Mouse (Mus musculus) limb, embryonic 12.5 days (tissue): ENCODE results near the gene Dnajc22. TPM values are rescaled to one million over a fixed set of nuclear protein-coding genes. Genes with fewer than 3 reads are reported as not detected.

Experiments used
- ATAC-seq: fragments of 200-750 bp; cut with Nextera tagmentation; 2 replicates; pipeline ENCODE4 v1.8.0; 2017; ENCODE audit warnings: low read depth, moderate TSS enrichment; ENCODE audit not compliant: insufficient number of reproducible peaks, insufficient read depth, low FRiP score, low TSS enrichment
- H3K27ac ChIP-seq: fragments of 300-500 bp; sonication (generic); 2 replicates; pipeline ENCODE4 v1.5.1; 2016; ENCODE audit warnings: mild to moderate bottlenecking, moderate library complexity
- H3K27me3 ChIP-seq: fragments of 300-500 bp; sonication (generic); 2 replicates; pipeline ENCODE4 v1.6.1; 2016; ENCODE audit warnings: mild to moderate bottlenecking, moderate library complexity
- H3K36me3 ChIP-seq: fragments of 300-500 bp; sonication (generic); 2 replicates; pipeline ENCODE4 v1.6.1; 2016; ENCODE audit warnings: mild to moderate bottlenecking, moderate library complexity
- H3K4me1 ChIP-seq: fragments of 300-500 bp; sonication (generic); replicated peaks from 2 replicates; pipeline ENCODE4 v1.6.1; 2016
- H3K4me2 ChIP-seq: fragments of 300-500 bp; sonication (generic); 2 replicates; pipeline ENCODE4 v1.6.1; 2016; ENCODE audit warnings: mild to moderate bottlenecking, moderate library complexity
- H3K4me3 ChIP-seq: fragments of 300-500 bp; sonication (generic); replicated peaks from 2 replicates; pipeline ENCODE4 v1.5.1; 2016; ENCODE audit warnings: mild to moderate bottlenecking
- H3K9ac ChIP-seq: fragments of 300-500 bp; sonication (generic); replicated peaks from 2 replicates; pipeline ENCODE4 v1.6.1; 2016; ENCODE audit warnings: mild to moderate bottlenecking, moderate library complexity
- H3K9me3 ChIP-seq: fragments of 300-500 bp; sonication (generic); 2 replicates; pipeline ENCODE4 v1.6.1; 2016; ENCODE audit warnings: mild to moderate bottlenecking, moderate library complexity
- WGBS: fragments of 180-500 bp; shearing (Covaris S2); methylation state at CpG from one replicate; pipeline ENCODE4 v1.1.7; 2016; 5-methylcytosine and 5-hydroxymethylcytosine counted together
- polyA plus RNA-seq: library from polyadenylated mRNA; unstranded; fragments of >200 nt; fragmentation: Nextera tagmentation; extraction: Ambion mirVana; gene quantifications from 2 replicates; pipeline ENCODE4 v1.2.1, GENCODE M21; 2016

The Dnajc22 gene
- polyA plus RNA-seq, 1 experiment from 2014 or later = 1.7 TPM

- H3K4me2 ChIP-seq = no peak overlapping the region
- H3K9ac ChIP-seq = no peak overlapping the region
- no peak overlapping the region for H3K27ac ChIP-seq
- no peaks in the 10 kb centered on the region for H3K36me3 ChIP-seq
- peaks cover 5% of the 10 kb centered on the region; the same call in 1 of the 2 replicates for H3K4me1 ChIP-seq
- no peak overlapping the region for H3K4me3 ChIP-seq
- 37% methylated on average over 11 of the region's 11 CpGs for WGBS
- no peak for ATAC-seq
- peaks cover 9% of the 10 kb centered on the region; the same call in 1 of the 2 replicates for H3K27me3 ChIP-seq
- H3K9me3 ChIP-seq = no peaks in the 10 kb centered on the region
Observed at GRCm38 (mm10) chr15:99116539-99116938, 23.6 kb downstream of the Dnajc22 start.

DNA sequence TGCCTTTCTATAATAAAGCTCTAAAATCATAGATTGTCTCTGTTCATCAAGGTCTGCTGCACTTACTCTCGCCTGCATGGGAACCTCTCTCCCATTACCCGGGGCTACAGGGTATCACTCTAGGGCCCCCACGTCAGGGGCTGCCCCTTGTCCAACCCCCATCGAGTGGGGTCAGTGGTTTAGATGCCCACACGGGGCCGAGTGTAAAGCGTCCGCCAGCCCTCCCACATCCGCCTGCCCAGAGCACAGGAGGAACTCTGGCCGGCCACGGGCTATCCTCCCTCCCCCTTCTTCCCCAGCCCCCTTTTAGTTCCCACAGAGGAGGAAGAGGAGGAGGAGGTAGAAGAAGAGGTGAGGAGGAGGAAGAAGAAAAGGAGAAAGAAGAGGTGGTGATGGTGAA lies 27.8 kb downstream of the Dnajc22 start:
- no peak overlapping the region for H3K27ac ChIP-seq
- H3K4me2 ChIP-seq = 0 out of 2 replicates have a peak overlapping the region, but pooled peaks have one; percentile 2
- H3K27me3 ChIP-seq = peaks cover 13% of the 10 kb centered on the region; the same call in 1 of the 2 replicates
- no peaks in the 10 kb centered on the region for H3K36me3 ChIP-seq
- H3K9me3 ChIP-seq = no peaks in the 10 kb centered on the region
- no peak for ATAC-seq
- H3K4me1 ChIP-seq = peaks cover 5% of the 10 kb centered on the region; the same call in 1 of the 2 replicates
- WGBS = 14% methylated on average over 11 of the region's 11 CpGs
- H3K9ac ChIP-seq = peak overlapping the region; percentile 23; the same call in 1 of the 2 replicates
- H3K4me3 ChIP-seq = no peak overlapping the region

- Histone ChIP-seq H3K4me2 (no peak overlapping the region), H3K4me3 (no peak overlapping the region), H3K4me1 (peaks cover 2% of the 10 kb centered on the region), H3K36me3 (no peaks in the 10 kb centered on the region), H3K27ac (no peak overlapping the region), H3K27me3 (peaks cover 13% of the 10 kb centered on the region; the same call in 1 of the 2 replicates), H3K9ac (no peak overlapping the region), H3K9me3 (no peaks in the 10 kb centered on the region)
- 85% methylated on average over 2 of the region's 2 CpGs for WGBS
- no peak for ATAC-seq
Observed at GRCm38 (mm10) chr15:99122642-99123041, 29.7 kb downstream of the Dnajc22 start.

- H3K27ac ChIP-seq = peak within 1 kb of the TSS; percentile 96
- H3K4me1 ChIP-seq = peaks cover 22% of the 10 kb centered on the region
- 0 out of 2 replicates have a peak, but pooled peaks cover 2% of the 10 kb centered on the region for H3K36me3 ChIP-seq
- H3K4me2 ChIP-seq = peak within 1 kb of the TSS; percentile 59
- peak within 1 kb of the TSS; percentile 80 for H3K4me3 ChIP-seq
- WGBS = under 1% methylated on average over 12 of the region's 12 CpGs
- peaks cover 13% of the 10 kb centered on the region; the same call in 1 of the 2 replicates for H3K27me3 ChIP-seq
- no peak for ATAC-seq
- peak within 1 kb of the TSS; percentile 93 for H3K9ac ChIP-seq
- no peaks in the 10 kb centered on the region for H3K9me3 ChIP-seq
Observed at GRCm38 (mm10) chr15:99125711-99126080, 32.7 kb downstream of the Dnajc22 start, which contains the start of gene Spats2. TSS of gene Spats2 (plus strand) at chr15:99125916.

DNA sequence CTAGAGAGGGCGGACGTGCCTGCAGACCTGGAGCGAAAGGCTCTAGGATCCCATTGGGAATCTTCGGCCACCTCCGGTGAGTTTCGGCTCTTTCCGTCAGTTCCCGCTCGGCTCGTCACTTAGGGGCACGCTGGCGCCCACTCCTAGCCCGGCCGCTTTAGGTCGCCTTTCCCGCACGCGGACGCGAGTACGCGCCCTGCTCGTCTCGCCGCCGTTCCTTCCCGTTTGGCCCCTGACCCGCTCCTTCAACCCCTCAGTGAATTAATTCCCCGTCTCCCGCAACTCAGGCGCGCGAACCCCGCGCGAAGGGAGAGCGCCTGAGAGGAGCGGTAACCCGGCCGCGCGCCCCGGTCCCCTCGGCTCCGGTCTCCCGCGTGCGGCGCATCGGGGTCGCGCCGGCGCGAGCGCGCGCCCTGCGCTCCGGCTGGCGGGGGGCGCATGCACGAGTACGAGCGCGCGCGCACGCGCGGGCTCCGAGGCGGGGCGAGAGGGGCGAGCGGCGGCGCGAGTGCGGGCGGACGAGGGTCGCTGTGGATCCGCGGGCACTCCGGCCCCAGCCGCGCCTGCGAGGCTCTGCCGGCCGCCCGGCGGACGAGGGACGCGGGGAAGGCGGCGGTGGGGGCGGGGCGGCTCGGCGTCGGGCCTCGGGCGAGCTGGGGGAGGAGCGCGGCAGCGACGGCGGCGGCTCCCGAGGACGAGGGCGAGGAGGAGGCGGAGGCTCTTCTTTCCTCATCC lies 33.3 kb downstream of the Dnajc22 start:
- Histone ChIP-seq H3K9me3 (no peaks in the 10 kb centered on the region), H3K27me3 (peaks cover 7% of the 10 kb centered on the region; the same call in 1 of the 2 replicates), H3K4me3 (peak overlapping the region; percentile 80), H3K27ac (peak overlapping the region; percentile 96), H3K9ac (peak overlapping the region; percentile 93), H3K4me2 (peak overlapping the region; percentile 59), H3K36me3 (peaks cover 4% of the 10 kb centered on the region; the same call in 1 of the 2 replicates), H3K4me1 (peaks cover 26% of the 10 kb centered on the region)
- ATAC-seq = peak; percentile 86
- WGBS = 1% methylated on average over 109 of the region's 115 CpGs

DNA sequence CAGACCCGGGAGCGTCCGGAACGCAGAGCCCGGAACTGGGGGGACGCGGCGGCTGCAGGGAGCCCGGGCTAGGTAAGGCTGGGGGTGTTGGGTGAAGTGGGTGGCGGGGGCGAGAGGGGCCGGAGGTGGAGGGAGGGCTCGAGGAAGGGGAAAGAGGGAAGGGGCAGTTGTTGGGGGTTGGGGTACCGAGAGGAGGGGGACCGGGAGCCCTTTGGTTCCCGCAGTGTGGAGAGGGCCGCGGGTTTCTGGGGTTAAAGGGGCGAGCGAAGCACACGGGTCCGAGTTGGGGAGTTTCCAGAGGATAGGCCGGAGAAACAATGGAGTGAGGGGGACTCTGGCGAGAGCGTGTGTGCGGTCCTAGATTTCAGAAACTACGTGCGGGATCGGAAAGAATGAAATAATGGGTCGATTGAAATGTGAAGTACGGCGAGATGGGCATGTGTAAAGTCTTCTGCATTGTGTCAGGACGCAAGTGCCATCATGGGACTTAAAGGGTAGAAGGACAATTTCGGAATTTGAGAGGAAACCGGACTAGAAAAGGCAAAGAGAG lies 33.9 kb downstream of the Dnajc22 start:
- peak; percentile 22; the same call in 1 of the 2 replicates for ATAC-seq

GRCm38 (mm10) chr15:99127851-99128522 lies 35.0 kb downstream of the Dnajc22 start:
- H3K27ac ChIP-seq = no peak overlapping the region
- no peaks in the 10 kb centered on the region for H3K27me3 ChIP-seq
- peak overlapping the region; percentile 93; the same call in 1 of the 2 replicates for H3K9ac ChIP-seq
- H3K4me2 ChIP-seq = peak overlapping the region; percentile 59
- no peak for ATAC-seq
- H3K9me3 ChIP-seq = no peaks in the 10 kb centered on the region
- 76% methylated on average over 6 of the region's 6 CpGs for WGBS
- H3K4me1 ChIP-seq = peaks cover 26% of the 10 kb centered on the region
- peak overlapping the region; percentile 80 for H3K4me3 ChIP-seq
- H3K36me3 ChIP-seq = peaks cover 10% of the 10 kb centered on the region; the same call in 1 of the 2 replicates

More for the DNA sequence above, 33.9 kb downstream of the Dnajc22 start:
- H3K4me1 ChIP-seq = peaks cover 26% of the 10 kb centered on the region
- H3K9ac ChIP-seq = peak overlapping the region; percentile 93
- H3K9me3 ChIP-seq = no peaks in the 10 kb centered on the region
- peak overlapping the region; percentile 80 for H3K4me3 ChIP-seq
- H3K27me3 ChIP-seq = 0 out of 2 replicates have a peak, but pooled peaks cover 3% of the 10 kb centered on the region
- H3K4me2 ChIP-seq = peak overlapping the region; percentile 59
- peak overlapping the region; percentile 96 for H3K27ac ChIP-seq
- whole genome bisulfite sequencing = under 1% methylated on average over 35 of the region's 35 CpGs
- H3K36me3 ChIP-seq = peaks cover 9% of the 10 kb centered on the region; the same call in 1 of the 2 replicates

GRCm38 (mm10) chr15:99129441-99129840 lies 36.5 kb downstream of the Dnajc22 start:
- Histone ChIP-seq H3K27ac (peak overlapping the region; percentile 70; the same call in 1 of the 2 replicates), H3K4me2 (no peak overlapping the region), H3K9ac (0 out of 2 replicates have a peak overlapping the region, but pooled peaks have one; percentile 19)

DNA sequence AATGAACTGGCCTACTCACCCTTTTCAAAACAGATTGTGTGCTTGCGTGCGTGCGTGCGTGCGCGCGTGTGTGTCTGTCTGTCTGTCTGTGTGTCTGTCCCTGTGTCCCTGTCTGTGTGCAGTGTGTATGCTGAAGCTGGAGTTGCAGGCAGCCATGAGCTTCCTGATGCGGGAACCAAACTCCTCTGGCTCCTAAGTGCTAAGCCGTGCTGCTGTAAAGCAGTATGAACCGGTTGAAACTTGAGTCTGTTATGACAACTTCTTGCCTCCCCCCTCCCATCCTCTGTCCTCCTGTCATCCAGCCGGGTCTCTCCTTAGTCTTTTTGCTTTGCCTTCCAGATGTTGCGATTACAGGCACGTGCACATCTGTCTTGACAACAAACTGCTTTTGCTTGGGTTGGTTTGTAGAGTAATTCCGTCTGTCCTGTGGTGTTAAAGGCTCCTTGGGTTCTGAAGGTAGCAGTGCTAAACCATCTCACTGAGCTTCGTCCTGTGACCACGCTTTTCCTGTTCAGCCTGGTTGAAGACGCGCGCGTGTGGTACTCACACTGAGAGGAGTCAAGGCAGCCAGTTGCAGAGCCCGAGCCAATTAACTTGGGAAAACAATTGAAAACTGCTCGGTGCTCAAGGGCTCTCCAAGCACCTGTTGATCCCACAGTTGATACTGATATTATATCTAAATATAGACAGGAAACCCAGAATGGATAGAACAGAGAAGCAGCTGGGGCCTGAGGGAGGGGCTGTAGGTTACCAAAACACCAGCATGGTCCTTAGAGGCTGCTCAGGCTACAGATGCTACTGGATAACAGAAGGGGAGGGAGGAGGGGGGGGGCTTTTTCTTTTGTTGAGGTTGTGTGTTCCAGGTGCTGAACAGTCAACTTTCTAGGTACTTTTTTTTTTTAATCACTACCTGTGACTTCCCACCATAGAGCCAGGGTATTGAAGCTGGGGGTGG lies 37.3 kb downstream of the Dnajc22 start:
- Histone ChIP-seq H3K9ac (0 out of 2 replicates have a peak overlapping the region, but pooled peaks have one; percentile 19), H3K4me3 (no peak overlapping the region), H3K4me2 (no peak overlapping the region), H3K36me3 (peaks cover 20% of the 10 kb centered on the region; the same call in 1 of the 2 replicates), H3K9me3 (no peaks in the 10 kb centered on the region), H3K4me1 (peaks cover 26% of the 10 kb centered on the region), H3K27me3 (no peaks in the 10 kb centered on the region), H3K27ac (peak overlapping the region; percentile 70)
- ATAC-seq = no peak
- 61% methylated on average over 22 of the region's 22 CpGs for WGBS

More at GRCm38 (mm10) chr15:99129441-99129840, 36.5 kb downstream of the Dnajc22 start:
- no peak for ATAC-seq
- Histone ChIP-seq H3K4me1 (peaks cover 26% of the 10 kb centered on the region), H3K36me3 (peaks cover 20% of the 10 kb centered on the region; the same call in 1 of the 2 replicates), H3K9me3 (no peaks in the 10 kb centered on the region), H3K4me3 (no peak overlapping the region), H3K27me3 (no peaks in the 10 kb centered on the region)
- WGBS = 53% methylated on average over 11 of the region's 11 CpGs

GRCm38 (mm10) chr15:99138389-99138788 lies 45.4 kb downstream of the Dnajc22 start:
- Histone ChIP-seq H3K4me3 (no peak overlapping the region), H3K9ac (no peak overlapping the region), H3K9me3 (peaks cover 12% of the 10 kb centered on the region), H3K4me1 (0 out of 2 replicates have a peak, but pooled peaks cover 2% of the 10 kb centered on the region), H3K27ac (no peak overlapping the region), H3K27me3 (no peaks in the 10 kb centered on the region), H3K36me3 (peaks cover 30% of the 10 kb centered on the region), H3K4me2 (no peak overlapping the region)
- 92% methylated on average over 5 of the region's 5 CpGs for WGBS
- ATAC-seq = no peak
